Mouse (Mus musculus) testis, adult 10 weeks (tissue): ENCODE data around the gene Plppr5. TPM values are rescaled to one million over a fixed set of nuclear protein-coding genes. Genes with fewer than 3 reads are reported as not detected.

Experiments used
- polyA plus RNA-seq: library from polyadenylated mRNA; stranded (reverse); fragments of 350-450 nt; fragmentation: Illumina TruSeq; extraction: RNeasy Lipid Tissue Mini Kit (QIAGEN cat#74804); gene quantifications from one replicate; pipeline ENCODE4 v1.2.3, GENCODE M21; 2014; ENCODE audit warnings: low read depth, low replicate concordance

The Plppr5 gene
- polyA plus RNA-seq: 4.2 TPM

GRCm38 (mm10) chr3:117574529-117575252 is at the start of gene Plppr5:
Gene Plppr5, plus strand, starts transcription at chr3:117574836.

Other genes starting within 250 kb of the Plppr5 start
- gene Plppr4, start 214.0 kb upstream of the Plppr5 start, polyA plus RNA-seq: 4.3 TPM